Mouse (Mus musculus) cerebellum, adult 2 months (tissue): ENCODE measurements around the gene Ugt1a7c.
"Not testable (repeated sequence)": the region's sequence is repeated elsewhere in the genome, so short reads cannot be mapped to it uniquely, and the experiment has no call there.

Experiments
- CTCF ChIP-seq: fragments of 200-500 bp; IDR thresholded peaks from 2 replicates; pipeline ENCODE4 v1.5.1; 2011; ENCODE audit warnings: low read depth, mild to moderate bottlenecking, control low read depth, low read length, moderate library complexity, borderline replicate concordance; ENCODE audit not compliant: insufficient read depth
- POLR2A ChIP-seq: fragments of 200-500 bp; IDR thresholded peaks from 2 replicates; pipeline ENCODE4 v1.6.1; 2011; ENCODE audit warnings: low read length, control low read depth, borderline replicate concordance; ENCODE audit not compliant: insufficient read depth

DNA sequence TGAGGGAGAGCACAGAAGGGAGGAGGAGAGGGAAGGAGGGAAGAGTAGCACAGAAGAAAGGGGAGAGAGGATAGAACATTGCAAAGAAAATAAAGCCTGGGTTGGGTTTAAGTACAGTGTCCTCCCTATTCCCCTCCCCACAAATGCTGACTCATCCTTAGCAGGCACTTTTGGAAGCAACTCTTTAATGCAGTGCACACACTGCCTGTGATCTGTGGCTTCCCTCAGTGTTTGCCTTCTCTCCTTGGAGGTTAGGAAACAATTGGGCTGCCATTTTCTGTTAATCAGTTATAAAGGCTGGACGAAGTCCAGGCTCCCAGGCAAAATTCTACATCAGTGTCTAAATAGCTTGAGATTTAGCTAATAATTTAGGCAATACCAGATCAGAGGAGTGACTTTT is 45.6 kb downstream of the Ugt1a7c start:
- TF ChIP-seq CTCF, POLR2A: not testable (repeated sequence)
